Mouse (Mus musculus) heart, embryonic 13.5 days (tissue): ENCODE results near the gene Nek11. TPM values are rescaled to one million over a fixed set of nuclear protein-coding genes. Genes with fewer than 3 reads are reported as not detected.

Experiments
- ATAC-seq: fragments of 200-750 bp; cut with Nextera tagmentation; 2 replicates; pipeline ENCODE4 v1.8.0; 2017; ENCODE audit warnings: moderate TSS enrichment; ENCODE audit not compliant: insufficient number of reproducible peaks, low FRiP score, low TSS enrichment; ENCODE audit errors: extremely low read depth
- H3K27ac ChIP-seq: fragments of 300-500 bp; sonication (generic); replicated peaks from 2 replicates; pipeline ENCODE4 v1.5.1; 2015; ENCODE audit warnings: moderate library complexity, mild to moderate bottlenecking, inconsistent platforms
- H3K27me3 ChIP-seq: fragments of 300-500 bp; sonication (generic); replicated peaks from 2 replicates; pipeline ENCODE4 v1.6.1; 2015; ENCODE audit warnings: mild to moderate bottlenecking, inconsistent platforms
- H3K36me3 ChIP-seq: fragments of 300-500 bp; sonication (generic); 2 replicates; pipeline ENCODE4 v1.6.1; 2015; ENCODE audit warnings: mild to moderate bottlenecking, inconsistent platforms
- H3K4me1 ChIP-seq: fragments of 300-500 bp; sonication (generic); 2 replicates; pipeline ENCODE4 v1.6.1; 2015; ENCODE audit warnings: inconsistent platforms
- H3K4me2 ChIP-seq: fragments of 300-500 bp; sonication (generic); 2 replicates; pipeline ENCODE4 v1.6.1; 2015; ENCODE audit warnings: inconsistent platforms, mild to moderate bottlenecking, moderate library complexity
- H3K4me3 ChIP-seq: fragments of 300-500 bp; sonication (generic); 2 replicates; pipeline ENCODE4 v1.5.1; 2015; ENCODE audit warnings: moderate library complexity, mild to moderate bottlenecking, inconsistent platforms
- H3K9ac ChIP-seq: fragments of 300-500 bp; sonication (generic); 2 replicates; pipeline ENCODE4 v1.6.1; 2015; ENCODE audit warnings: inconsistent platforms, mild to moderate bottlenecking, moderate library complexity
- H3K9me3 ChIP-seq: fragments of 300-500 bp; sonication (generic); 2 replicates; pipeline ENCODE4 v1.6.1; 2016; ENCODE audit warnings: inconsistent platforms
- WGBS: fragments of 180-500 bp; shearing (Covaris S2); methylation state at CpG from one replicate; pipeline ENCODE4 v1.1.7; 2015; ENCODE audit warnings: mixed read lengths; 5-methylcytosine and 5-hydroxymethylcytosine counted together
- polyA plus RNA-seq: library from polyadenylated mRNA; unstranded; fragments of >200 nt; fragmentation: Nextera tagmentation; extraction: Ambion mirVana; gene quantifications from 2 replicates; pipeline ENCODE4 v1.2.1, GENCODE M21; 2015

Gene Nek11
- polyA plus RNA-seq, 1 experiment from 2014 or later: 0.23 TPM

- no peak for ATAC-seq
- WGBS: 59% methylated on average over 10 of the region's 10 CpGs
Observed at GRCm38 (mm10) chr9:105257668-105258067, 137.7 kb downstream of the Nek11 start.

GRCm38 (mm10) chr9:105254076-105254475, 141.2 kb downstream of the Nek11 start:
- H3K4me3 ChIP-seq: no peak overlapping the region
- H3K9ac ChIP-seq: no peak overlapping the region
- H3K9me3 ChIP-seq: no peaks in the 10 kb centered on the region
- no peaks in the 10 kb centered on the region for H3K36me3 ChIP-seq
- ATAC-seq: no peak
- H3K4me1 ChIP-seq: no peaks in the 10 kb centered on the region
- H3K4me2 ChIP-seq: no peak overlapping the region
- no peaks in the 10 kb centered on the region for H3K27me3 ChIP-seq
- 82% methylated on average over 1 of the region's 1 CpGs for WGBS
- no peak overlapping the region for H3K27ac ChIP-seq

More at GRCm38 (mm10) chr9:105257668-105258067, 137.7 kb downstream of the Nek11 start:
- Histone ChIP-seq H3K4me3 (no peak overlapping the region), H3K36me3 (no peaks in the 10 kb centered on the region), H3K9me3 (no peaks in the 10 kb centered on the region), H3K4me2 (no peak overlapping the region), H3K27ac (no peak overlapping the region), H3K9ac (no peak overlapping the region), H3K4me1 (no peaks in the 10 kb centered on the region), H3K27me3 (no peaks in the 10 kb centered on the region)

- Histone ChIP-seq H3K4me1 (no peaks in the 10 kb centered on the region), H3K9ac (no peak overlapping the region), H3K4me2 (no peak overlapping the region), H3K4me3 (no peak overlapping the region), H3K27me3 (no peaks in the 10 kb centered on the region), H3K27ac (no peak overlapping the region), H3K36me3 (no peaks in the 10 kb centered on the region), H3K9me3 (no peaks in the 10 kb centered on the region; the same call in 1 of the 2 replicates)
- no peak for ATAC-seq
- WGBS: 72% methylated on average over 4 of the region's 4 CpGs
Observed at GRCm38 (mm10) chr9:105252349-105253041, 142.8 kb downstream of the Nek11 start.

GRCm38 (mm10) chr9:105251256-105251655, 144.1 kb downstream of the Nek11 start:
- Histone ChIP-seq H3K4me1 (no peaks in the 10 kb centered on the region), H3K36me3 (no peaks in the 10 kb centered on the region), H3K9me3 (no peaks in the 10 kb centered on the region; the same call in 1 of the 2 replicates), H3K27ac (no peak overlapping the region), H3K4me3 (no peak overlapping the region), H3K27me3 (no peaks in the 10 kb centered on the region), H3K9ac (no peak overlapping the region), H3K4me2 (no peak overlapping the region)
- WGBS: 82% methylated on average over 4 of the region's 4 CpGs
- ATAC-seq: no peak

- Histone ChIP-seq H3K4me3 (no peak overlapping the region), H3K36me3 (no peaks in the 10 kb centered on the region), H3K4me1 (no peaks in the 10 kb centered on the region), H3K9me3 (no peaks in the 10 kb centered on the region; the same call in 1 of the 2 replicates), H3K4me2 (no peak overlapping the region), H3K9ac (no peak overlapping the region), H3K27ac (no peak overlapping the region), H3K27me3 (no peaks in the 10 kb centered on the region)
- no peak for ATAC-seq
- 27% methylated on average over 5 of the region's 5 CpGs for WGBS
Observed at GRCm38 (mm10) chr9:105244024-105244423, 151.3 kb downstream of the Nek11 start.

GRCm38 (mm10) chr9:105214434-105214833, 180.9 kb downstream of the Nek11 start:
- Histone ChIP-seq H3K9me3 (no peaks in the 10 kb centered on the region), H3K36me3 (no peaks in the 10 kb centered on the region), H3K4me1 (no peaks in the 10 kb centered on the region), H3K9ac (no peak overlapping the region), H3K27ac (no peak overlapping the region), H3K4me3 (no peak overlapping the region), H3K27me3 (no peaks in the 10 kb centered on the region), H3K4me2 (no peak overlapping the region)
- ATAC-seq: no peak
- WGBS: 45% methylated on average over 4 of the region's 4 CpGs

- Histone ChIP-seq H3K9ac (no peak overlapping the region), H3K4me1 (no peaks in the 10 kb centered on the region), H3K36me3 (no peaks in the 10 kb centered on the region), H3K9me3 (no peaks in the 10 kb centered on the region), H3K27me3 (no peaks in the 10 kb centered on the region), H3K4me3 (no peak overlapping the region), H3K27ac (no peak overlapping the region), H3K4me2 (no peak overlapping the region)
- no peak for ATAC-seq
- 67% methylated on average over 1 of the region's 1 CpGs for WGBS
Observed at GRCm38 (mm10) chr9:105200305-105200704, 195.0 kb downstream of the Nek11 start.

GRCm38 (mm10) chr9:105186725-105187124, 208.6 kb downstream of the Nek11 start:
- no peak for ATAC-seq

GRCm38 (mm10) chr9:105182392-105182791, 212.9 kb downstream of the Nek11 start:
- no peak for ATAC-seq
- Histone ChIP-seq H3K4me1 (no peaks in the 10 kb centered on the region), H3K4me2 (no peak overlapping the region), H3K4me3 (no peak overlapping the region), H3K27ac (no peak overlapping the region), H3K9me3 (no peaks in the 10 kb centered on the region), H3K27me3 (no peaks in the 10 kb centered on the region), H3K36me3 (no peaks in the 10 kb centered on the region), H3K9ac (no peak overlapping the region)
- WGBS: 79% methylated on average over 3 of the region's 3 CpGs

More at GRCm38 (mm10) chr9:105186725-105187124, 208.6 kb downstream of the Nek11 start:
- no peaks in the 10 kb centered on the region for H3K9me3 ChIP-seq
- H3K27ac ChIP-seq: no peak overlapping the region
- no peak overlapping the region for H3K9ac ChIP-seq
- no peaks in the 10 kb centered on the region for H3K4me1 ChIP-seq
- no peaks in the 10 kb centered on the region for H3K27me3 ChIP-seq
- H3K4me3 ChIP-seq: no peak overlapping the region
- WGBS: 53% methylated on average over 3 of the region's 3 CpGs
- no peaks in the 10 kb centered on the region for H3K36me3 ChIP-seq
- H3K4me2 ChIP-seq: no peak overlapping the region

GRCm38 (mm10) chr9:105144992-105145391, 250.3 kb downstream of the Nek11 start, which contains the start of gene 1700080E11Rik:
TSS of gene 1700080E11Rik (minus strand) at chr9:105145092.
- H3K9me3 ChIP-seq: no peaks in the 10 kb centered on the region
- ATAC-seq: no peak
- 70% methylated on average over 6 of the region's 6 CpGs for WGBS
- H3K36me3 ChIP-seq: no peaks in the 10 kb centered on the region
- H3K4me3 ChIP-seq: no peak within 1 kb of the TSS
- H3K9ac ChIP-seq: no peak within 1 kb of the TSS
- H3K4me1 ChIP-seq: no peaks in the 10 kb centered on the region
- H3K27ac ChIP-seq: no peak within 1 kb of the TSS
- no peak within 1 kb of the TSS for H3K4me2 ChIP-seq
- H3K27me3 ChIP-seq: no peaks in the 10 kb centered on the region

- H3K9me3 ChIP-seq: no peaks in the 10 kb centered on the region
- H3K27ac ChIP-seq: no peak overlapping the region
- H3K9ac ChIP-seq: no peak overlapping the region
- 61% methylated on average over 6 of the region's 6 CpGs for WGBS
- H3K36me3 ChIP-seq: no peaks in the 10 kb centered on the region
- H3K4me2 ChIP-seq: no peak overlapping the region
- H3K4me3 ChIP-seq: no peak overlapping the region
- H3K4me1 ChIP-seq: no peaks in the 10 kb centered on the region
- H3K27me3 ChIP-seq: no peaks in the 10 kb centered on the region
- no peak for ATAC-seq
Observed at GRCm38 (mm10) chr9:105139204-105139603, 256.1 kb downstream of the Nek11 start.

GRCm38 (mm10) chr9:105136404-105136803, 258.9 kb downstream of the Nek11 start:
- no peak overlapping the region for H3K27ac ChIP-seq
- H3K4me1 ChIP-seq: peaks cover 6% of the 10 kb centered on the region; the same call in 1 of the 2 replicates
- H3K4me3 ChIP-seq: no peak overlapping the region
- H3K9ac ChIP-seq: no peak overlapping the region
- no peaks in the 10 kb centered on the region for H3K9me3 ChIP-seq
- no peak for ATAC-seq
- H3K36me3 ChIP-seq: no peaks in the 10 kb centered on the region
- WGBS: 42% methylated on average over 1 of the region's 1 CpGs
- H3K4me2 ChIP-seq: no peak overlapping the region
- H3K27me3 ChIP-seq: no peaks in the 10 kb centered on the region
